Mouse (Mus musculus): ENCODE measurements around the gene Haao. TPM values are rescaled to one million over a fixed set of nuclear protein-coding genes. Genes with fewer than 3 reads are reported as not detected.

Haao gene
- total and polyA plus RNA-seq, 3 experiments = 0.05 to 4.8 (median 1.5) TPM

DNA sequence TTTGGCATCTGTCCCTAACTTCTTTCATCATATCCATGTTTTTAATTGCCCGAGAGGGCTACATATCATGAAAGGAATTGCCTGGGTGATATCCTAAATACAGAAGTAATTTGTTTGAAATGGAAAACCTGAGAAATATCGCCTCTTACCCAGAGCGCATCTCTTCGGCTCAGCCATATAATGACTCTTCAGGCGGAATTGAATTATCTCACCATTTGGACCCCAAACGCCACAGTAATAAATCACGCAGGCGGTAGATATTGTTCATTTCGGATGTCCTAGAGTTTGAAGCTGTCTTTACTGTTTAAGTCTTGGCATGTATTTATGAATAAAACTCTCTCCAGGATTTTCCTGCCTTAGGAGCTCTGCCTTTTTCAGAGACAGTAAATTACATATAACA lies 42.7 kb downstream of the Haao start:
- no peak overlapping the region for H3K4me3 ChIP-seq (ENCODE audit: low read depth, low read length)
- TF ChIP-seq TAL1 (conservative IDR thresholded peaks at IDR 0.05; ENCODE audit: low read depth, low read length) (no peak), POLR2AphosphoS5 (IDR thresholded peaks at IDR 0.05; ENCODE audit: insufficient replicate concordance, low read depth, low read length) (no peak), CTCF (IDR thresholded peaks at IDR 0.05; ENCODE audit: low read depth, low read length) (no peak), GATA1 (IDR thresholded peaks at IDR 0.05; ENCODE audit: borderline replicate concordance, low read length) (no peak), GATA2 (IDR thresholded peaks at IDR 0.05; ENCODE audit: borderline replicate concordance, low read depth, low read length) (no peak)
- ATAC-seq (ENCODE audit: extremely low read depth, insufficient number of reproducible peaks, low FRiP score, poor library complexity, severe bottlenecking) = no peak
- H3K36me3 ChIP-seq (replicated peaks) = peaks cover 67% of the 10 kb centered on the region
- H3K9me3 ChIP-seq (replicated peaks) = no peaks in the 10 kb centered on the region
- no peaks in the 10 kb centered on the region for H3K27me3 ChIP-seq (ENCODE audit: insufficient read depth, low read length)
- DNase-seq (ENCODE audit: low spot score) = no peak
- peaks cover 37% of the 10 kb centered on the region for H3K4me1 ChIP-seq (ENCODE audit: insufficient read depth, low read depth, low read length)

DNA sequence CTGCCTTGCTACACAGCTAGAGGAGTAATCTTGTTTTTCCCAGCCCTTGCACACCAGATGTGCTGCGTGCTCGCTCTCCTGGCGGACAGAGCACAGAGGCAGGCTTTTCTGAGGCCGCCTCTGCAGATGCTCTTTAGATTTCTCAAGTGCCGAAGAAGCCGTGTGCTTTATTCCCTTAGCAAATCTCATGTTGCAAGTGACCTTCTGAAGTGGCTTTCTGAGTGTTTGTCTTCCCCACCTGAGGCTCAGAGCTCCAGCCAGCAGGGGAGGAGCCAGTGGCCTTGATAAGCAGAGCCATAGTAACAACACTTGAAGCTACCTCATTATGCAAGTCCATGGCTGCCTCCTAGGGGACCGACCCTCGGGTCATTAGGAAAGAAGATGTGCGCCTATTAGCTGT lies 43.8 kb downstream of the Haao start:
- Histone ChIP-seq H3K27me3 (ENCODE audit: insufficient read depth, low read length) (no peaks in the 10 kb centered on the region), H3K36me3 (replicated peaks) (peaks cover 70% of the 10 kb centered on the region), H3K4me1 (ENCODE audit: insufficient read depth, low read depth, low read length) (peaks cover 27% of the 10 kb centered on the region), H3K9me3 (replicated peaks) (no peaks in the 10 kb centered on the region), H3K4me3 (ENCODE audit: low read depth, low read length) (no peak overlapping the region)
- DNase-seq (ENCODE audit: low spot score) (no peak), ATAC-seq (ENCODE audit: extremely low read depth, insufficient number of reproducible peaks, low FRiP score, poor library complexity, severe bottlenecking) (no peak)
- TF ChIP-seq GATA2 (IDR thresholded peaks at IDR 0.05; ENCODE audit: borderline replicate concordance, low read depth, low read length) (no peak), POLR2AphosphoS5 (IDR thresholded peaks at IDR 0.05; ENCODE audit: insufficient replicate concordance, low read depth, low read length) (no peak), TAL1 (conservative IDR thresholded peaks at IDR 0.05; ENCODE audit: low read depth, low read length) (no peak), GATA1 (IDR thresholded peaks at IDR 0.05; ENCODE audit: borderline replicate concordance, low read length) (no peak), CTCF (IDR thresholded peaks at IDR 0.05; ENCODE audit: low read depth, low read length) (no peak)

DNA sequence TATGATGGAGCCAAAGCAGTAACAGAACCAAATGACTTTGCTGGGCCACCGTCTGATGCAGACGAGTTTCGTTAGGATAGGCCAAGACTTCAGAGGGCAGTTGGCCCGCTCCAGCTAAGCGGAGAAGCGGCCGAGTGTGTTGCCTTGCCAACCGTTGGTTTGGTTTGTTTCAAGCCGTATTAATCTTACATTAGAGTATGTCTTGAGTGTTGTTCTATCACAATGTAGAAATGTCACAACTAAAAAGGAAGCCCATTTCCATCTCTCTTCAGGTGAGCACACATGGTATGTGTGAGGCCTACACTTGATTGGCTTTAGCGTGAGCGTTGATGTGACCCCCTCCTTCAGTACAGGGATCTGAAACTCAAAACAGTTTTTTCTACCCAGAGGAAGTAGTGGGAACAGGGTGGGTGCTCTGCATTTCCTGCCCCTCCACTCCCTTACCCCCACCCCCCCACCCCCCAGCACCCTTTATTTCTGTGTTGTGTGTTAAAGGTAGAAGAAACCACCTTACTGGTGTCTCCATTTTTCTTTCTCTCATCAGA lies 48.2 kb downstream of the Haao start:
- ATAC-seq (ENCODE audit: extremely low read depth, insufficient number of reproducible peaks, low FRiP score, poor library complexity, severe bottlenecking) (no peak), DNase-seq (ENCODE audit: low spot score) (no peak)
- TF ChIP-seq CTCF (IDR thresholded peaks at IDR 0.05; ENCODE audit: low read depth, low read length) (no peak), GATA2 (IDR thresholded peaks at IDR 0.05; ENCODE audit: borderline replicate concordance, low read depth, low read length) (no peak), TAL1 (conservative IDR thresholded peaks at IDR 0.05; ENCODE audit: low read depth, low read length) (no peak), POLR2AphosphoS5 (IDR thresholded peaks at IDR 0.05; ENCODE audit: insufficient replicate concordance, low read depth, low read length) (no peak), GATA1 (IDR thresholded peaks at IDR 0.05; ENCODE audit: borderline replicate concordance, low read length) (no peak)
- H3K9me3 ChIP-seq (replicated peaks) = no peaks in the 10 kb centered on the region
- H3K27me3 ChIP-seq (ENCODE audit: insufficient read depth, low read length) = no peaks in the 10 kb centered on the region
- no peaks in the 10 kb centered on the region for H3K4me1 ChIP-seq (ENCODE audit: insufficient read depth, low read depth, low read length)
- no peak overlapping the region for H3K4me3 ChIP-seq (ENCODE audit: low read depth, low read length)
- peaks cover 67% of the 10 kb centered on the region for H3K36me3 ChIP-seq (replicated peaks)

DNA sequence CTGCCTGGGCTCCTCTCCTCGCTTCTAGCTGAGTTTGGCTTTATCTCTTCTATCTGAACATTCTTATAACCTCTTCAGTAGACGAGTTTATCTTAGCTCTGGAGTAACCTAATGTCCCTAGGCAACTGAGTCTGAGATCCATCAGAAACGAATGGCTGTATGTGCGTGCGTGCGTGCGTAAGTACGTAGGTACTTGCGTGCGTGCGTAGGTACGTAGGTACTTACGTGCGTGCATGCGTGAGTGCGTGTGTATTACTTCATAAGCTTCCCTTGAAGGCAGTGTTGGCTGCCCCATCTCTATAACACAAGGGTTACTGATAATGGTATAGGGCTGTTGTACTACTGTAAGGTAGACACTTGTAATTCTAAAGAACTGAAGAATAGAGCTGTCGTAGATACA lies 52.6 kb downstream of the Haao start:
- TF ChIP-seq CTCF (IDR thresholded peaks at IDR 0.05; ENCODE audit: low read depth, low read length) (no peak), GATA2 (IDR thresholded peaks at IDR 0.05; ENCODE audit: borderline replicate concordance, low read depth, low read length) (no peak), TAL1 (conservative IDR thresholded peaks at IDR 0.05; ENCODE audit: low read depth, low read length) (no peak), GATA1 (IDR thresholded peaks at IDR 0.05; ENCODE audit: borderline replicate concordance, low read length) (no peak), POLR2AphosphoS5 (IDR thresholded peaks at IDR 0.05; ENCODE audit: insufficient replicate concordance, low read depth, low read length) (no peak)

DNA sequence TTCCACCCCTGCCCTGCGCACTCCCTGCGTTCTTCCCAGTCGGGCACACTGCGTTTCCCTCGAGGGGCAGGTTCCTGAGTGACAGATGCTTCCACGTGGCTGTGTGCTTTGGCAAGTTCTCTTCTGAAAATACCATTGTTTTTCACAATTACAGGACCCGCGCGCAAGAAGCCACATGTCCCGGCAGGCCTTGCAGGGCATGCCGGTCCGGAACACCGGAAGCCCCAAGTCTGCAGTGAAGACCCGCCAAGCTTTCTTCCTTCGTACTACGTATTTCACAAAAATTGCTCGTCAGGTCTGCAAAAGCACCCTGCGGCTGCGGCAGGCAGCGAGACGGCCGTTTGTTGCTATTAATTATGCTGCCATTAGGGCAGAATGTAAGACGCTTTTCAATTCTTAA lies 55.4 kb downstream of the Haao start:
- Histone ChIP-seq H3K4me3 (ENCODE audit: low read depth, low read length) (no peak overlapping the region), H3K36me3 (replicated peaks) (peaks cover 71% of the 10 kb centered on the region), H3K27me3 (ENCODE audit: insufficient read depth, low read length) (no peaks in the 10 kb centered on the region), H3K9me3 (replicated peaks) (no peaks in the 10 kb centered on the region), H3K4me1 (ENCODE audit: insufficient read depth, low read depth, low read length) (peaks cover 8% of the 10 kb centered on the region)
- no peak for TF ChIP-seq GATA1 (IDR thresholded peaks at IDR 0.05; ENCODE audit: borderline replicate concordance, low read length)
- no peak for TF ChIP-seq CTCF (IDR thresholded peaks at IDR 0.05; ENCODE audit: low read depth, low read length)
- TF ChIP-seq GATA2 (IDR thresholded peaks at IDR 0.05; ENCODE audit: borderline replicate concordance, low read depth, low read length) = no peak
- TF ChIP-seq POLR2AphosphoS5 (IDR thresholded peaks at IDR 0.05; ENCODE audit: insufficient replicate concordance, low read depth, low read length) = no peak
- TF ChIP-seq TAL1 (conservative IDR thresholded peaks at IDR 0.05; ENCODE audit: low read depth, low read length) = no peak
- no peak for DNase-seq (ENCODE audit: low spot score)
- ATAC-seq (ENCODE audit: extremely low read depth, insufficient number of reproducible peaks, low FRiP score, poor library complexity, severe bottlenecking) = no peak

More for the DNA sequence above, 52.6 kb downstream of the Haao start:
- peaks cover 2% of the 10 kb centered on the region; the same call in 1 of the 2 replicates for H3K4me1 ChIP-seq (ENCODE audit: insufficient read depth, low read depth, low read length)
- no peak overlapping the region for H3K4me3 ChIP-seq (ENCODE audit: low read depth, low read length)
- DNase-seq (ENCODE audit: low spot score) = no peak
- ATAC-seq (ENCODE audit: extremely low read depth, insufficient number of reproducible peaks, low FRiP score, poor library complexity, severe bottlenecking) = no peak
- H3K27me3 ChIP-seq (ENCODE audit: insufficient read depth, low read length) = no peaks in the 10 kb centered on the region
- no peaks in the 10 kb centered on the region for H3K9me3 ChIP-seq (replicated peaks)
- H3K36me3 ChIP-seq (replicated peaks) = peaks cover 70% of the 10 kb centered on the region

DNA sequence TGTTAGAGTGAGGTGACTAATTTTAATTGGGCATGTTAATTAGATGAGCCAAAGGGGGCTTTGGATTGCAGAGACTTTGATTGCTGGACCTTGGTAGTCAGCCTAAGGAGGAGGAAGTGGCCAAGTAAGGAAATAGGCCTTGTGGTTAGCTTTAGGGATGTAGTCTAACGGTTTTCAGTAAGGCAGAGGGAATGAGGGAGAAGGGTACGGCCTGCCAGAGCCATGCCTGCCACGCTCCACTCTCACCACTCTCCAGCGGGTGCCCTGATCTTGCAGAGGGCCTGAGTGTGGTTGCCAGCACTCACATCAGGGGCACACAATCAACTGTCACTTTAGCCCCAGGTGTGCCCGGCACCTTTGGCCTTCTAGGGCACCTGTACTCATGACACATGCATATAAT lies 57.6 kb downstream of the Haao start:
- Histone ChIP-seq H3K36me3 (replicated peaks) (peaks cover 80% of the 10 kb centered on the region), H3K9me3 (replicated peaks) (no peaks in the 10 kb centered on the region), H3K4me3 (ENCODE audit: low read depth, low read length) (no peak overlapping the region), H3K27me3 (ENCODE audit: insufficient read depth, low read length) (no peaks in the 10 kb centered on the region), H3K4me1 (ENCODE audit: insufficient read depth, low read depth, low read length) (peaks cover 12% of the 10 kb centered on the region)
- TF ChIP-seq POLR2AphosphoS5 (IDR thresholded peaks at IDR 0.05; ENCODE audit: insufficient replicate concordance, low read depth, low read length) (no peak), GATA1 (IDR thresholded peaks at IDR 0.05; ENCODE audit: borderline replicate concordance, low read length) (no peak), GATA2 (IDR thresholded peaks at IDR 0.05; ENCODE audit: borderline replicate concordance, low read depth, low read length) (no peak), TAL1 (conservative IDR thresholded peaks at IDR 0.05; ENCODE audit: low read depth, low read length) (no peak), CTCF (IDR thresholded peaks at IDR 0.05; ENCODE audit: low read depth, low read length) (no peak)
- no peak for ATAC-seq (ENCODE audit: extremely low read depth, insufficient number of reproducible peaks, low FRiP score, poor library complexity, severe bottlenecking)
- DNase-seq (ENCODE audit: low spot score) = no peak

All from G1E (cell line).